Mouse (Mus musculus): ENCODE data around the gene Naxd.
"Not testable (repeated sequence)": the region's sequence is repeated elsewhere in the genome, so short reads cannot be mapped to it uniquely, and the experiment has no call there.

The Naxd gene

DNA sequence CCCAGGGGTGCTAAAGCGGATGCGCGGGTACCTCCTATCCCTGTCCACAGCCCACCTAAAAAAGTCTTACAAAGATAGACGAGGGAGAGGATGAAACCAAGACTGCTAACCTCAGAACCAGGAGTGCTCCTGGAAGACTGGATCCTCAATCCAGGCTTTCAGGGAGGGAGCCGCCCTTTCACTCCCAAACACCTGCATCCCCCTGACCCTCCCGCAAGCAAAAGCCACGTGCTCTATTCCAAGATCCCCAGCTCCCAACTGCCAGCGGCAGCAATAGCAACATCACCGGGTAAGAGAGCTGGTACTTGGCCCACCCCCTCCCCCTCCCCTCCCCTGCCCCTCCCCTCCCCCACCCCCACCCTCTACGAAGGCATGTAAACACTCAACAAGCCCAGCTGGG is 21.9 kb upstream of the Naxd start:
- DNase-seq, result no peak

DNA sequence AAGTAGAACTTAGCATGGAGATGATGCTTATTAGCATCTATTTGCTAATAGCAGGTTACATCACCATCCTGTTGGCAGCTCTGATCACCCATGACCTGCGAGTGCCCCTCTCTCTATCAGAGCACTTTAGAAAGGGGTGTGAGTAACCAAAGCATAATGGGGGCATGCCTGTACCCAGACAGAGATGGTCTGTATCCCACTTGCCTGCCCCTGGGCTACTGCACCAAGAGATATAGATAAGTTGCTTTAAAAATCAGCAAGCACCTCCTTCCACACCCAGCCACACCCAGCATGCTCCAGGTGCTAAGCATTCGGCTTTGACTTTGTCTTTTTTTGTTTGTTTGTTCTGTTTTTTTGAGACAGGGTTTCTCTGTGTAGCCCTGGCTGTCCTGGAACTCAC is 21.4 kb upstream of the Naxd start:
- no peak for DNase-seq

DNA sequence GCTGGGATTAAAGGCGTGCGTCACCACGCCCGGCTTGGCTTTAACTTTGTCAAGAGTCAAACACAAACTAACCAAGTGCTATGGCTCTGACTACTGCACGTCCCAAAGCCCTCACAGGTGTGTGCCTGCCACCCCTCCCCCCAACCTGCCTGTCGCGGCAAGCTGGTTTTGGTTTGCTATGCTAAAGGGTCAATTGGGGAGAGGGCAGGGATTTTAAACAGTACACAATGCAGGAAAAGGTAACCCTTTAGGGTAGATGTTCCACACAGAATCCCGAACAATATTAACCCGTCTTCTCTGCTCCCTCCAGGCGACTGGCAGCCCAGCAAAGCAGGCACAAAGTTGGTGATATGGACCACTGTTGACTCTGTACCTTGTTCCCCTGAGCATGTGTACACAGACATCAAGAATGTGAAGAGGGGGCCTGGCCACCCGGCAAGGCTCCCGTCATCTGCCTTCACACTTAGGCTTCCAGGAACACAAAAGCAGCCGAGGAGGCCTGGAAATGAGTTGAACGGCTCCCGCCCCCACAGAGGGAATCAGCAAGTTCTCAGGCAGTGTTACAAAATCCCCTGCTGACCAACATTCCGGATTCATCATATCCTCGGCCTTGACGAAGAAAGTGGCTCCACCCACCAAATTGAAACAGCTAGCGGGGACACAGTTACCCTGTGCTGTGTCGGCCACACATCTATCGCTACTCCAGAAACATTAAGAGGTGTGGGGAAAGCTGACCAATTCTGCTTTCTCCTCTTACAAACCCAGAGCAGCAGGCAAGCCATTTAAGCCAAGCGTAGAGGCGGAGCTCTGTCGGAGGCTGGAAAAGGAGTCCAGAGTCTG is 20.7 kb upstream of the Naxd start:
- DNase-seq, result peak; percentile 71

DNA sequence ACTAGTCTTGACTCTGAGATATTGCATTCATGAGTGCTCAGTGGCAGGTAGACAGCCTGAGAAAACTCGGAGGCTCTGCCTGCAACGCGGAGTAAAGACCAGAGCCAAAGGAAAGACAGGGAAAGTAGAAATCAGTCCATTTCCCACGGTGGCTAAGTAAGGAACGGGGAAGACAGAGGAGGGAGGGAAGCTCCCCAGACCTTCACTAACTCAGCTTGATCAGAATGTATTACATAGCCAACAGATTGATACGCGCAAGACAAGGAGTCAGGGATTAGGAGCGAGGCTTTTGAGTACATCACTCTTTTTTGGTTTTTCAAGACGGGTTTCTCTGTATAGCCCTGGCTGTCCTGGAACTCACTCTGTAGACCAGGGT is 20.1 kb upstream of the Naxd start:
- no peak for DNase-seq

DNA sequence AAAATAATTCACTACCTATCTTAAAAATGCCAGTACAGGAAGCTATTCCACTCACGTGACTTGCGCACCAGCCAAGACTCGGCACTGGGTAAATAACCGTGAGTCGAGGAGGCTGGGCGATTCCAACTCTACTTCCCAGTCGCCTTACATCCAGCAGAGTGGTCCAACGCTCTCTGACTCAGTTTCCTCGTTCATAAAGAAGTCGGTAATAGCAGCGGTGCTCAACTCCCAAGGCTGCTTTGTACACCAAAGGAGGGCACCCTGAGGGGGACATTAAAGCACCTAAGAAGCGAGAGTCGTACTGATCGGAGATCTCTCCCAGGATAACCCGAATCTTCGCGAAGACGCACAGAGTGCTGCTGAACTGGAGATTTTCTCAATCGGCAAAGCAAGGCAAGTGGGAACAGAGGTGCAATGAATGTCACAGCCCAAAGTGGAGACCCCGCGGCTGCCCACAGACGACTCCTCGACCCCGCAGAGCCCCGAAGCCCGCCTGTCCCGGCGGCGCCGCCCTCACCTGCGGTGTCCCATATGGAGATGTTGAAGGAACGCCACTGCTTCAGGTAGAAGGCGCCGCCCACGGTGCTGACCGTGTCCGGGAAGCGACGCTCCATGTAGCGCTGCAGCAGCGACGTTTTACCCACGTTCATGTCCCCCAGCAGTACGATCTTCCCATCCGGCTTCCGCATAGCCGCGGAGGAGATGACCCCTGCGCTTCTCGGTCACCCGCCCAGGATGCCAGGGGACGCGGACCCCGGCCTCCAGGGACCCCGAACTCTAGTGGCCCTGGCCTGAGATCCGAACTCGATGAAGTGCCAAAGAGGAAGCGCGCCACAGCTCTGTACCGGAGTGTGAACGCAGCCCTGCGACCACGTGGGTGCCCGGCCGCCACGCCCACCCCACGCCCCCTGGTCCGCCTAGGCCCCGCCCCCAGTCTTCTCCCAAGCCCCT is 19.2 kb upstream of the Naxd start, which contains the start of gene Rab20:
Gene Rab20 (minus strand): TSS at position 900 of the 951 bp plus-strand sequence.
- DNase-seq, result peak; percentile 81

DNA sequence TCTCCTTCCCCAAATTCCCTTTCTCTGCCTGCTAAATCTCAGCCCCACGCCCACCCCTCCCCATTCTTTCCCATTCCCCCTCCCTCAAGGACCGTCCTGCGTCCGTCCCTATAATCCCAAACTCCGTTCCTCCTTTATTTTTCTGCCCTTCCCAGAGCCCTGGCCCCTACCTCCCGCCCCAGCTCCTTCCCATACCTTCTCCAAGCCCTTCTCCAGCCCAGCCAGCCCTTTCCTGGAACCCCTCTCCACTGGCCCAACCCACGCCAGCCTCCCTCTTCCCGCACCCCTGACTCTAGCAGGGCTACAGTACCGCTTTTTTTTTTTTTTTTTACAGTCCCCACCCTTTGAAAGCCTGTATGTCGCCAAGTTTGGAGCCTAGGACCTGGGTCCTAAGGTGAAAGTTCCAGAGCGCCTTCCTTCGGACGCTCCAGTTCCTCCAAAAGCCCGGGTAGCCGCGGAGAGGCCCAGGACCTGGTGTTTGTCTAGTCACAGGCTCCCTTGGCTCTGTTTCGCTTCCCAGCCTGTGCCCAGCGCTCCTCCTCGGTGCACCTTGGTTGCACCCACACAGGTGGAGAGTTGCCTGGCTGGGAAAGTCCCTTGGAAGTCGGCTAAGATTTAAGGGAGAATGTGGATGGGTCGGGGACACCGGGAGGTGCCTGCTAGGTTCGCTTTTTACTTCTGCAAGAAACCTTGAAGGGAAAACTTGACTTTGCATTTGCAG is 18.3 kb upstream of the Naxd start:
- no peak for DNase-seq

DNA sequence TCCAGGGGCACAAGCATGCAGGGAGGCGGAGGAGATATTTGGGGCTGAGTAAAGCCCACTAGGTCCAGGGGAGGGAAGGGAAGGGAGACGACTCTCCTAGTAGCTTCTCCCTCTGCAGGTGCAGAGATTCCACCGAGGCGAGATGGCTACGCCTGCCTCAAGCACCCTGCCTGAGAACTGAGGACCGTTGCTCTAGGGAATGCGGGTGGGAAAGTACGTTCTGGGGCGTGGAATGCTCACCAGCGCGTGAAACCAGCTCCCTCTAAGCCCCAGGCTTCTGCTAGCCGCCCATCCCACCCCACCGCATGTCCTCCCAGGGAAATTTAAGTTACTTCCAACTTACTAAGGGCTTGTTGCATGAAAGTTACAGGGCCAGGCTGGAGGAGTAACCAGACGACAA is 17.7 kb upstream of the Naxd start:
- DNase-seq, result no peak

DNA sequence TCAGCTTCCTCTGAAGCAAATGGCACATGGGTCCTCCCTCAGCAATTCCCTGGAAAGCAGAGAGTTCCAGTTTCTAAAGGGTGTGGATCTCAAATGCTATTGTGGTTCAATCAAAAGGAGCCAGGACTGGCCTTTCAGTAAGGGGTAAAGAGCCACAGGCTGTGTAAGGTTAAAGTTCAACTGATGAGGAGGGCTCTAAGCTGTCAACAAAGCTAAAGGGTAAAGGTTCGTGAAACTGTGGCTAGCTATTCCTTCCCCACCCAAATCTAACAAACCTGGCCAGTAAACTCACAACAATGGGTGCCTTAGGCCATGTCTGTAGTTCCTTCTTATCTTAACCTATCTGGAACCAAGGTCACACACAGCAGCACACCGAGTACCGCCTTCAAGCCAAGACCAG is 15.4 kb upstream of the Naxd start:
- no peak for DNase-seq

DNA sequence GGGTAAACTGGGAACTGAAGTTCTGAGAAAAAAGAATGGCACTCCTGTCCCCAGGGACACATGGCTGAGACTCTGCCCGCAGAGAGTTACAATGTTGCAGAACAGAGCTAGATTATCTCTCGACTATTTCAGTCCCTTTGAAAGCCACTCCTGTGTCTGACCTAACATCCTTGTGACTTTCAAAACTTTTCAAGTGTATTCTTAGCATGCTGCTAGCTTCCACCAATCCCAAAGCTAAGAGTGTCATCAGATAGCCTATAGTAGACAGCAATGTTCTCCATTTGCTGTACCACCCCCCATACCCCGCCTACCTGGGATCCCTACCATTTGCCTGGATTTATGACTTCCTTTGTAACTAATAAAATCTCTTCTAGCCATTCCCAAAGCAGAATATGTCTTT is 14.8 kb upstream of the Naxd start:
- DNase-seq, result no peak

DNA sequence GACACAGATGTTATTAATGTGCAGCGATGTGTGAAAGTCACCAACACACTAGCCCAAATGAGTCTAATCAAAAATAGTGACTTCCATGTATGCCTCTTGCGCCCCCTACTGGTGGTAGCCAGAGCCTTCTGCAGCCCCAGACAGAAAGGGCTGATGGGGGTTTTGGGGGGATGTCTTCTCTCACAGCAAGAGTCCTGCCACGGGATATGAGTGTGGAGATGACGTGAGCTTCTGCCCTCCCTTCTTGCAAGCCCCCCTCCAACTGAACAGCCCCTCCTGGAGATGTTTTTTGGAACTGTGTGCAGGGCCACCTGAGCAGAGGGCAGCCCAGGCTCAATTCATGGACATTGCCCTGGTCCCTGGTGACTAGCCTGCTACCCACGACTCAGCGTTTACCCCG is 11.2 kb upstream of the Naxd start:
- DNase-seq, result peak; percentile 87

DNA sequence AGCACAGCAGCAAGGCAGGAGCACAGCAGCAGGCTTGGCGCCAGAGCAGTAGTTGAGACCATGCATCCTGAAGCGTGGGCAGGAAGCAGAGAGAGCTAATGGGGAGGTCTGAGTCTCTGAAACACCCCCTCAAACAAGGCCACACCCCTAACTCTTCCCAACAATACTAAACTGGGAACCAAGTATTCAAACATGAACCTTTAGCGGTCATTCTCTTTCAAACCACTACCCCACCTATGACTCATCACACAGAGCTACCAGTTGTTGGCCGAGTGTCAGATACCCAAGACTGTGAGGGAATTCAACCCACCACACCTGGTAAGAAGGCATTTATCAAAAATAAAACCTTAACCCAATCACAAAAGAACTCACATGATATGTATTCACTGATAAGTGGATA is 10.1 kb upstream of the Naxd start:
- no peak for DNase-seq

DNA sequence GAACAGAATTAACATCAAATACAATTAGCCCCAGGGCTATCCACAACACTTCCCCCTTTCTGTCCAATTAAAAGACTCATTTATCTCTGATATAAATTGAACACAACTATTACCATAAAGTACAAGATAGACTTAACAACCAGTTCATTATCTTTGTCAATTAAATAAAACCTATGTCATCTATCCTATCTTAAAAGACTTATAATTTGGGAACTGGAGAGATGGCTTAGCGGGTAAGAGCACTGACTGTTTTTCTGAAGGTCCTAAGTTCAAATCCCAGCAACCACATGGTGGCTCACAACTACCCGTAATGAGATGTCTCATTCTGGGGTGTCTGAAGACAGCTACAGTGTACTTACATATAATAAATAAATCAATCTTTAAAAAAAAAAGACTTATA is 5.0 kb upstream of the Naxd start:
- DNase-seq, result not testable (repeated sequence)

DNA sequence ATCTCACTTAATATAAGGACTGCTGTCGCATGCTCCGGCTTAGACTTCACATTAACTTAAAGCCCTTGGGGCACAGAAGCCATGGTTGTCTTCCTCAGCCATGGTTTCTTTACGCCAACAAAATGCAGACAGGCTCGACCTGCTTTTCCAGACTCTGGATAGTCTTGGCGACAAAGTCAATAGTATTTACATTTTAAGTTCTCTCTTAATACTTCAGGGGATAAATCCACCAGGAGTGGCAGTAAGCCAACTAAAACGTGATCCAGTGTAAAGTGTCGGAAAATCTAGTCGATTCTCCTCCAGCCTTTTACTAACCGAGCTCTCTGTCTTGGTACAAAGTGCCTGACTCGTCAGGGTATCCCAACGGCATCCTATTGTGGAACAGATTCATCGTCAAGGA is 975 bp downstream of the Naxd start:
- peak; percentile 45 for DNase-seq

DNA sequence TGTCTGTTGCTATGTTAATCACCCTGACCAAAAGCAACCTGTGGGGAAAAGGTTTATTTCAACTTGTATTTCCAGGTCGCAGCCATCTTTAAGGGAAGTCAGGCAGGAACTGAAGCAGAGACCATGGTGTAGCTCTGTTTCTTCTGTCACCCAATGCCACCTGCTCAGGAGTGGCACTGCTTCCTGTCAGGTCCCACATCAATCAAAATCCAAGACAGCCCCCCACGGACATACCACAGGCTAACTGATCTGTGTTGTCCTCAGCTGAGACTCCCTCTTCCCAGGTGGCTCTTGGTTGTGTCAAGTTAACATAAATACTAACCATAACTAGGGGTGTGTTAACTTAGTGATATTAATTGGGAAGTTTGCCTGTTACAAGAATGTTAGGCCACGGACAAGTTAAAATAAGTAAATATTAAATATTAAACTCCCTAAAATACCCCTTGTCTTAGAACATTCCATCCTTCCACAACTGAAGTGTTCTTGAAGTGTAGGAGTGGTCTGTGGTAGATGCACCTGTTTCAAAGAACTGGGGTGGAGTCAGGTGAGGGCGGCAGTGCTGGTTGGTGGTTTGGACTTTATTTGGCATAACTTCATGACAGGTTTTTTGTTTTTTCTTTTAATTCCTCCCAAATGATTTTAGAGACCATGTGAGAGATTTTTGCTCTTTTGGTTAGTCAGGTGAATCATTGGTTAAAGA is 1.6 kb downstream of the Naxd start:
- no peak for DNase-seq

DNA sequence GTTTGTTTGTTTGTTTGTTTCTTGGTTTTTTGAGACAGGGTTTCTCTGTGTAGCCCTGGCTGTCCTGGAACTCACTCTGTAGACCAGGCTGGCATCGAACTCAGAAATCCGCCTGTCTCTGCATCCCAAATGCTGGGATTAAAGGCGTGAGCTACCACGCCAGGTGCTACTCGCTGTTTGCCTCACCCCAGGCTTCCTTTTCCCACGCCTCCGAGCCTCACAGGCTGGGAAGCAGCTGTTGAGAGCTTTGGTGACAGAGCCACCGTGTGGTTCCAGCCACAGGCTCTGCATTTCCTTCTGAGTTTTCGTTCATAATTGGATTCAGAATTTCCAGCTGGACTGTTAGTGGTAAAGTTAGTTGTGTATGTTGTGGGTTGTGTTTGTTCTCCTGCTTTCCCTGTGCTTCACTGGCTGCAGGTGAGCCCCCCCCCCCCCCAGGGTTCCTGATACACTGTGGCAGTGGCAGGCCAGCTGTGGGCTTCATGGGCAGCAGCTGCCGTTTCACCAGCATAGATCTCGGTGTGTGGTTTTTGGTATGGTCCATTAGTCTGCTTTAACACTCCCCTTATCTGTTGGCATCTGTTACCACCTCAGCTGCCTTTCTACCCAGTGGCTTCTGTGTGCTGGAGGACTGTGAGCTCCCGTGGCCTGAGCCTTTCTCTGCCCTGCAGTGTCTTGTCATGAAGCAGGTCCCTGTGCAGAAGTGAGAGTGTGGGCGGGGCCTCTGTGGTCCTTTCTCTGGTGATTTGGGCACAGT is 6.3 kb downstream of the Naxd start:
- DNase-seq, result no peak

DNA sequence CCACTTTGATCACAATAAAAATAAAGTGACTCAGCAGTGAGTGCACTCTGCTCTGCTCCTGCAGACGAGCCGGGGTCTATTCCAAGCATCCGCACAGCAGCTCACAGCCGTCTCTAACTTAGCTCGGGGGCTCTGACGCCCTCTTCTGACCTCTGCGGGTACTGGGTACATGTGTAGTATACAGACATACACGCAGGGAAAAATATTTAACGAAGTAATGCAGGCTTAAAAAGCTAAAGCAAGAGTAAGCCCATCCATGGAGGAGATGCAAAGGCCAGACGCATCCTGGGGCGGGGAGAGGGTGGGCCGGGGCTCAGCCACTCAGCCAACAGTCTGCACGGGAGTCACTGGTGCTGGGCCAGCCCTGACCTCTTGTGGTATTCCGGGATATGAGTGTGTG is 8.8 kb downstream of the Naxd start:
- DNase-seq, result no peak

DNA sequence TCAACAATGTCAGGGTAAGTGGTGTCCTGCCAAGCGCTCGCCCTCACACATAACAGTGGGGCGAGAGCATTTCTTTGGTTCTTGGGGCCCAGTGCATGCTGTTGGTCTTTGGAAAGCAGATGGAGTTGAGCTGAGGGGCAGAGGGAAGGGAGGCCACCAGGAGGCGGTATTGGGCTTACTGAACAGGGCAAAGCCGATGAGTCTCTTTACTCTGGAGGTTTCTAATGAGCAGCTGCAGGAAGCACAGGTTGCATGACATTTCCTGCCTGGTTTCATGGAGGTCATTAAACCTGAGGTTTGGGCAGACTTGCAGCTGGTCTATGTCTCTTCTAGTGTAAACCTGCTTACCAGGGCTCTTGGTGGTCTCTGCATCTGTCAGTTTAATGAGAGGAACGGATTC is 9.5 kb downstream of the Naxd start:
- DNase-seq, result peak; percentile 71

DNA sequence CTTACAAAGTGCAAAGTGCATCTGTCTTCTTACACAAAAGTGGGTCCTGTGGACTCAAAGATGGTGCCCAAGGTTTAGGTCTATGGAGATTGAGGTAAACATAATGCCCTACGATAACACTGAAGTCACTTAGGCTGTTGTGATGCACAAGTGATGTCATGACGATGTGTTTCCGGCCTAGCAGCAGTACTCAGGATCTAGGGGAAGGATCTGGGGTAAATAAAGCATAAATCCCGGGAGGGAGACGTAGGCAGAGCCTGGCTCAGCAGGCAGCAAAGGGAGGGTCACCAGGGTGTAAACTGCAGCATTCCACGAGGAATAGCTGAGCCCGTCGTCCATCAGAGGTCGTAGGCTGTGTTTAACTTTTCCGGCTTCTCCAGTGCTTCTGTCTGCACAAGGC is 11.6 kb downstream of the Naxd start:
- no peak for DNase-seq

DNA sequence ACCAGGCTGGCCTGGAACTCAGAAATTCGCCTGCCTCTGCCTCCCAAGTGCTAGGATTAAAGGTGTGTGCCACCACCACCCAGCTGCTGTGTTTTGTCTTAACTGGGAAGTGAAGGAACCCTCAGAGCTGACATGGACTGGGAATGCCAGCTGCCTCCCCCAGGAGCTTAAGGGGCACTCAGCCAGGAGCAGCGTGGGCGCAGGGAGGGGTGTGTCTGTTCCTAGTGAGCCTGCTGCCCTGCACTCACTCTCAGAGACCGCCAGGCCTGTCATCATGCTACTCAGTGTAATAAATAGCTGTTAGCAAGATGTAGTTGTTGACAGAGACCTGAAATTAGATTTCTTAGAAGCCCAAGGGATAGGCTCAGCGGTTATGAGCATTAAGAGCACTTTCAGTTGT is 13.7 kb downstream of the Naxd start:
- no peak for DNase-seq

DNA sequence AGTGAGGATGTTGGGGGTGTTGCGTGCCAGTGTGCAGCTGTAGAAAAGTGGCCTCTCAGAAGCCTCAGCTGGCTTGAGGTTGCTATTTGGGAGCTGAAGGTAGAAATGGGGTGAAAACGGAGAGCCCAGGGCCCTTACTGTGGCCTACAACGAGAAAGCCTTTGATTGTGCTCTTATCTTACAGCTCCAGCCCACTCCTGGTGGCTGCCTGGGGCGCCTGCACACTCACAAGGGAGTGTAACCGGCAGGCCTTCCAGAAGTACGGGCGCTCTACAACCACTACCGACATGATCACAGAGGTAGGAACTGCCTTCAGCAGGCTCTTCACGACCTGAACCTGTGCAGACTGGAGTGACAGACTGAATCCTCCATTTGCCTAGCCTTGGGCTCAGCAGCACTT is 15.4 kb downstream of the Naxd start:
- no peak for DNase-seq

DNA sequence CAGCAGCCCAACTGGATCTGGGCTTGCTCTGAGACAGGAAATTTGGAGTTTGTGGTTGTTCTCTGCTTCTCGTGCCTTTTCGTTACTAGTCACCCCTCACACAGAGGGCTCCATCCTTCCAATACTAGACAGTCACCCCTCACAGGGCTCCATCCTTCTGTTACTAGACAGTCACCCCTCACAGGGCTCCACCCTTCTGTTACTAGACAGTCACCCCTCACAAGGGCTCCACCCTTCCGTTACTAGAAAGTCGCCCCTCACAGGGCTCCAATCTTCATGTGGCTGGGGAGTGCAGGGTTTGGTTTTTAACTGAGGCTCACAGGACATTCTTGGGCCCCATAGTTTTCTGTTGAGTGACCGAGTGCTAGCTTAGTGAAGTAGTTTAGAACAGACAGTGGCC is 15.9 kb downstream of the Naxd start:
- DNase-seq, result no peak

DNA sequence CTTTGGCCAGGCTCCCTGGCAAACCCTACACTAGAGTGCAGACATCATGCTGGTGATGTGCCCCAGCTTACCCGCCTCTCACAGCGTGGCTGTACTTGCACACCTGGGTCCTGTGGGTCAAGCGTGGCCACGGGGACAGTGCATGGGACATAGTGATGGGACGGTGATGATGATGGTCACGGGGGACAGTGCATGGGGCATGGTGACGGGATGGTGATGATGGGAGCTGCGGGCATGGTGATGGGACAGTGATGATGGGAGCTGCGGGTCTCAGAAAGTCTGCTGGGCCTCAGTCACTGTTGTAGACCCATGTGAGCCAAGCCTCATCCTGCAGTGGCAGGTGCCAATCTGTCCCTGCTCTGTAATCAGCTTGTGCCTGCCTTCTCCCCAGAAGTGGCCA is 19.0 kb downstream of the Naxd start:
- no peak for DNase-seq
